Mouse (Mus musculus): ENCODE results near the gene Gabarapl1.
A peak's percentile ranks its signal among the peaks of the same experiment; 100 is the strongest.

The Gabarapl1 gene

DNA sequence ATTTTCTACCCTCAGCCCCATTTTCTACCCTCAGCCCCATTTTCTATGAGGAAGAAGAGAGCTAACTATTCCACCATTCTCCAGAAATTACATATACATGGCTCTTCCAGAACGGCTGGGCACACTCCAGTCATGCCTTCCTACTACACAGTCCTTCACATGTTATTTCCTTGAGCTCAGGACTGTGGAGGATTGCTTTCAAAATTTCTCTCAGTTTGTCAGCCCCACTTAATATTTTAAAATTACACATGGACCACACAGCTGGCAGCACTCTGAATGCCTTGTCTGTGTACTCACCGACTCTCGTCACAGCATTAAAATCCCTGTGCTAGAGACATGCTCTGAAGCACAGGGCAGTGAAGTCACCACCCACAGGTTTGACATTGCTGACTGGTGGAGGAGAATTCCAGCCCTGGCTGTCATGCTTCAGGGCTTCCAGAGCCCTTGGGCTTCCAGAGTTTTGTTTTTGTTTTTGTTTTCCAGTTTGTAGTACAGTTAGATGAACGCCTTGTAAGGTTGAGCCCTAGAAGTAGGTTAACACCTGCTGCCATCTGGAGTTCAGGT, 1.7 kb downstream of the Gabarapl1 start:
- peak; percentile 33 to 62 for DNase-seq (ENCODE audit: inconsistent age in 2 of 2, low spot score in 1 of 2)

DNA sequence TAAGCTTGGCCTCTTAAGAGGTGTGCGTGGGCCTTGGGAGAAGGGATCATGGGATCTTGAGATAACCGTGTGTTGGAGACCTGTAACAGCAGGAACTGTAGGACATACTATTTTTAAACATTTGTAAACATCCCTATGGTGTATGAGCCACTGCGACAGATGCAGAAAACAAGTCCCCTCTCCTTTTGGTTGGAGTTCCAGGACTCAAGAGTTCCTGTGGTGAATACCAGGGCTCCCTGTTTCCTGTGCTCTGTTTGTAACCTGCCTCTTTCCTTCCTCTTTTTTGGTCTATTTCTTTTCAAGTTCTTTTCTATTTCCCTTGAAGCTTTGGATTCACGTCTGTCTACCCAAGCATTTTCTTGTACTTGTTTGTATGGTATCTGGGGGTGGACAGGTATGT, 2.8 kb downstream of the Gabarapl1 start:
- peak in 1 of 2 experiments; percentile 38 for DNase-seq (ENCODE audit: inconsistent age in 2 of 2, low spot score in 1 of 2)

DNA sequence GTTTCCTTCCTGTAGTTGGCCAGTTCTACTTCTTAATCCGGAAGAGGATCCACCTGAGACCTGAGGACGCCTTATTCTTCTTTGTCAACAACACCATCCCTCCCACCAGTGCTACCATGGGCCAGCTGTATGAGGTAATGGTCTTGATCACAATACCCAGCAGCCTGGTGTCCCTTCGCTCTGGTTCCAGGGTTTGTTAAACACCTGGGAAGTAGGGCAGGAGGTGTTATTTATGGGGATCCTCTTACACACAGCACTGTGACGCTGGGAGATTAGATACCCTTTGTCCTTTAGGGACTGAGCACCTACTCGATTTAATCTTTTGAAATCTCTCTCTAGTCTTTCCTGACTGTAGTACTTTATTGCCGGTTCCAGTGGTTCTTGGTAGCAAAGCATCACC, 5.6 kb downstream of the Gabarapl1 start:
- no peak for DNase-seq (ENCODE audit: inconsistent age in 2 of 2, low spot score in 1 of 2)

DNA sequence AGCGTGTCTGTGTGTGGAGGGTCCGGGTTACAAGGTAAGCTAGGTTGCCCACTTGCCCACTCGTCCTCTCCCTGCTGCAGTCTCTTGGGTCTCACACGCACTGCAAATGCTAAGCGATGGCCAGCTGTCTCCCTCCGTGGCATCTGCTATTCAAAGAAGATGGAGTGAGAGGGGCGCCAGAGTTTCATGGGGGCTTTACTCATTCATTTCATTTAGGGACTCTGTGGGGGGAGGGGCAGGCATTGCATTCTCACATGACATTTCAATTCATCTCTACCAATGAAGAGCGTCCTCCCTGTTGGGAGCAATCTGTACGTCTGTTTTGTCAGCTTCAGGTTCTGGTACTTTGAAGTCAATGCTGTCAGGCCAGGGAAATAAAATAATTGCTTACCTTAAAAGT, 9.0 kb downstream of the Gabarapl1 start:
- peak in 1 of 2 experiments; percentile 39 for DNase-seq (ENCODE audit: inconsistent age in 2 of 2, low spot score in 1 of 2)

DNA sequence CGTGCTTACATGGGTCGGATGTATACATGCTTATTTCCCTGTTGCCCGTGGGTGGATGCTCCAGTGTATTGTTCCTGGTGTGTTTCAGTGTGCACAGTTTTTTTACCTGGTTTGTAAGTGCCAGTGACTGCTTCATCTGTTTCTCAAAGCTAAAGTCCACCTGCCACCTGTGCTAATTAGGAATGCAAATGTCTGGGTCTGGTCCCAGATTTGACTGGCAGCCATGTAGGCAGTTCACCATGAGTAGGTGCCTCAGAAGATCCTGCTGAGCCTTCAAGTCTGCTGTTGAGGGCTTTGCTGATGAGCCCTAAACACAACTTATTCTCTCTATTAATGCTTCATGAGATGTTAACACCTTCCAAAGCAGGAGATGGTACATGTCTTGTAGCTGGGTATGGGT, 9.6 kb downstream of the Gabarapl1 start:
- peak in 1 of 2 experiments; percentile 28 for DNase-seq (ENCODE audit: inconsistent age in 2 of 2, low spot score in 1 of 2)

DNA sequence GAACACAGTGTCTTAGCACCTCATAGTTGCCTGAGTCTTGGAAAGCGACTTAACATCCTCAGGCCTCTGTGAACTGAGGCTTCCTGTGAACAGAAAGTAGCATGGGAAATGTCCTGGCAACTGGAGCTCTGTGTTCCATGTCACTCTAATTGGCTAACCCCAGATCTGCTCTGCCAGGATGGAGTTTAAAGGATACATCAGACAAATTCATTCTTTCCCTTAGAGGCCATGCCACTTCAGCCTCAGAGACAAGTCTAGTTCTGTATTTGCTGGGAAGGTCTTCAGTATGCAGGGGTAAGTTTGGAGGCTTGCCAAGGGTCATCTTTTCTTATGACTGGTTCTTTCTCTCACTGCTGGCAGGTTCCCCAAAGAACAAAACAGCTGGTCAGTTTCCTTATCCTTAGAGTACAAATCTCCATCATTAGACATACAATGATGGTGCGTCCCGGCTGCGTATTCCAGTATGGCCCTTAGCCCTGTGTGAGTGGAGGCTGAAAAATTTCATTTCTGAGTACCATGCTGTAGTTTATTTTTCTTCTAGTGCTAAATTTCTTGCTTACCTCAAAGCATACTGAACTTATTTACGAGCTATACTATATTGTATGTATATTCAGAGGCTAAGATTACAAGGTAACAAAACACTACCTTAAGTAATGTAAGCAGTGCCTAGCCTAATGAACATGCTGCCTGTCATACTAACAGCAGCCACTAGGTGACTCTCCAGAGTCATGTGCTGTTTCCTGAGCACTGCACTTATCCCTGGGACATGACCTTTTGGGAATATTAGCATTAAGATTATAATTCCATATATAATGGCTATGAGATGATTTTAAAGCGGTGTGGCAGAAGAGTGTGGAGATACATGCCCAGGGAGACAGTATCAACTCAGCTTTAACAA, 11.0 kb downstream of the Gabarapl1 start:
- peak; percentile 56 to 88 for DNase-seq (ENCODE audit: inconsistent age in 2 of 2, low spot score in 1 of 2)

DNA sequence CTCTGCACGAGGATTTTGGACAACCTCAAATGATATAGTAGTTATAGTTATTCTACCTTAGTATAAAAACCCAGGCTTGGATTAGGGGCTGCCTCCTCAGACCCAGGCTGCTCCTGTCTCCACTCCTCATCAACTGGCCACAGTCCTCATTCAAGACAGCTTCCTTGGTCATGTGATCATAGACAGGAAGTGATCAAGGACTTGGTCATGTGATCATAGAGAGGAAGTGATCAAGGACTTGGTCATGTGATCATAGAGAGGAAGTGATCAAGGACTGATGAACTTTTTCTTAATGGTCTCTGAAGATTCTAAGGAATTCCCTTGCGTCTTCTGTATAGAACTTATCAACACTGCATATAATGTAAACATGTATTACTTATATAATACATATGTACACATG, 14.3 kb downstream of the Gabarapl1 start:
- DNase-seq (ENCODE audit: inconsistent age in 2 of 2, low spot score in 1 of 2): no peak

DNA sequence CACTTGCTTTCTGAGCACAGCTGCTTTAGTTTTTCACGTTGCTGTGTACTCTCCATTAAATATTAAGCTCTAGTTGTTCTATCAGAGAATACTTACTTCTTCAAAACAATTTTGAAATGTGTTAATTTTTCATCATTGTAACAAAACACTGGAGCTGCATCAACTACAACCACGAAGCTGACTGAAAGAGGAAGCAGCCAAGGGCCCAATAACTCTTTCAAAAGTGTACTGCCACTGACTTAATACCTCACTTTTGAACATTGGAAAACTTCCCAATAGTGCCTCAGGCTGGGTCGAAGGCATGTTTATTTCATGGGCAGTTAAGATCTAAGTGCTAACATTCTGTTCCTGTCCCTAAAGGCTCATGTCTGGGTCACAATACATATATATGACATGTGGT, 15.0 kb downstream of the Gabarapl1 start:
- DNase-seq (ENCODE audit: inconsistent age in 2 of 2, low spot score in 1 of 2): no peak

DNA sequence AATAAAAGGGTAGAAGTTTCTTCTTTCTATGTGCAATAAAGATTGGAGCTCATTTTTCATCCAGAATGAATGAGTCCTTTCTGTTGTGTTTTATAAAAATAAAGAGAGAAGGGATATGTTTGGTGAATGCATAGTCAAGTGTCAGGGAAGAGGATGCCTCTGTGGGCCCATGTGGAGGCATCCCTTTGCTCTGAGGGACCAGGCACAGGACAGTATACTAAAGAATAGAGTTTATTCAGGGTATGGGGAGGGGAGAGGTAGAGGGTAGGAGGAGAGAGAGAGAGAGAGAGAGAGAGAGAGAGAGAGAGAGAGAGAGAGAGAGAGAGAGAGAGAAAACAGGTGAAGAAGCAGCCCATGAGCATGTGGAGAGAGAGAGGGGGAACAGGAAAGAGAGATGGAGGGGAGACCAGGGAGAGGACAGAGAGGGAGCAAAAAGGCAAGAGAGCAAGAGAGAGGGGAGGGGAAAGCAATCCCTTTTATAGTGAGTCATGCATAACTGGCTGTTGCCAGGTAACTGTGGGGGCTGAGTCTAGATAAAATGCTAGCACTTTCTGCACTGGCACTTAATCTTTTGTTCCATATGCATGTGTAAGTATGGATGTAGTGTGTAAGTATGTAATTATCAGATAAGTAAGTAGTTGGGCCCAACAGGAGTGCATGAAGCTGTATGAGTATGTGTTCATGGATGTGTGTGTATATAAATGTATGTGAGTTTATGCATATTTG, 24.5 kb downstream of the Gabarapl1 start:
- no peak for DNase-seq (ENCODE audit: inconsistent age in 2 of 2, low spot score in 1 of 2)

DNA sequence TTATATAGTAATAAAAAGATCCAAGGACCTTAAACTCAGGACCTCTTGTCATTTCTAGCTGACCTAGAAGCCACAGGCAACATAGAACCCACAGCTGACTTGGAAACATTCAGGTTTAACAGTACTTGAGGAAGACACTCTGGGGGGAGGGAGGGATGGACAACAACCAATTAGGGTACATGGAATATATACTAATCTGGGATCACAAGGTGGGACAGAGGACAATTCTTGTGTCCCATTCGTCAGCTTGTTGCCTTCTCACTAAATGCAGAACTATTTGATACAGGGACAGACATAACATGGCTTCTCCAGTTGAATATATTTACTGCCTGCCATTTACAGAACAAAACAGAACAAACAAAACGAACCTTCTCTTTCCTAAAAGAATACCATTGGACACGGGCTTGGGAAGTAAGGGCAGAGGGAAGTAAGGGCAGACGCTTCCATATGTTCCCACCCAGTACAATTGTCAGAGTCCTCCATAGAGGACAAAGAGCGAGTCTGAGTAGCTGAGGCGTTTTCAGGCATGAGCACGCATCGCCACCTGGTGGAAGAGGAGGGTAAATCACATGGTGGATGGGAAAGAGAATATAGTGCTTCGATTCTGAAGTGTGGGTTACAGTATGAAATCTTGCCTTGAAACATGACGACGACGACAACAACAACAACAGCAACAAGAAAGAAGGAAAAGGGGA, 26.1 kb downstream of the Gabarapl1 start:
- peak; percentile 55 to 88 for DNase-seq (ENCODE audit: inconsistent age in 2 of 2, low spot score in 1 of 2)

DNA sequence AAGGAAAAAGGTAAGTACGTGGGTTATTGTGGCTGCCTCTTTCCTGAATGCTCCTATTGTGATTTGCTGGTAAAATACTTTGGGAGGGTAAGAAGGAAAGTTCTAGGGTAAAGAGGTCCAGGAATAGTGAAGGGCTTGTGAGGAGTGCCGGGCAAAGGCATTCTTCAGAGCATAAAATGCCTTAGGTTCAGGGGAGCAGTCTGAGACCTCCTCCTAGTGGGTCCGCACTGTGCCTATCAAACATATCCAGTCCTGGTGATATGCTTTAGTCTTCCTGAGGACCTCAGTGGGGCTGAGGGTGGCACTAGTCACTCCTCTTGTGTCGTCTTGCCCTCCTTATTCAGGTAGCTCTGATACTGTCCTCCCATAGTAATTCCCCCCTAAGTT, 26.7 kb downstream of the Gabarapl1 start:
- DNase-seq (ENCODE audit: inconsistent age in 2 of 2, low spot score in 1 of 2): no peak

DNA sequence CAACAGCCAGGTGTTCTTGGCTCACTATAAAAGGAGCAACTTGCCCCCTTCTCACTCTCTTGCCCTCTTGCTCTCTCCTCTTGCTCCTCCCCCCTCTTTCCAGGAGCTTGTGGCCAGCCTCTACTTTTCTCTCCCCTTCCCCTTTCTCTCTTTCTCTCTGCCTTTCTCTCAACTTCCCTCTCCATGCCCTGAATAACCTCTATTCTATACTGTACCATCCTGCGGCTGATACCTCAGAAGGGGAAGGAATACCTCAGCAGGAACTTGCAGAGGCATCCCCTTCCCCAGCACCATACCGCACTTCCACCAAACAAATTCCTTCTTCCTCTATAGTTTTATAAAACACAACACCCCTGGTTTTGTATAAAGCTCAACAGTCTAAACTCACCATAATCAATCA, 32.3 kb downstream of the Gabarapl1 start:
- DNase-seq (ENCODE audit: inconsistent age in 2 of 2, low spot score in 1 of 2): no peak

DNA sequence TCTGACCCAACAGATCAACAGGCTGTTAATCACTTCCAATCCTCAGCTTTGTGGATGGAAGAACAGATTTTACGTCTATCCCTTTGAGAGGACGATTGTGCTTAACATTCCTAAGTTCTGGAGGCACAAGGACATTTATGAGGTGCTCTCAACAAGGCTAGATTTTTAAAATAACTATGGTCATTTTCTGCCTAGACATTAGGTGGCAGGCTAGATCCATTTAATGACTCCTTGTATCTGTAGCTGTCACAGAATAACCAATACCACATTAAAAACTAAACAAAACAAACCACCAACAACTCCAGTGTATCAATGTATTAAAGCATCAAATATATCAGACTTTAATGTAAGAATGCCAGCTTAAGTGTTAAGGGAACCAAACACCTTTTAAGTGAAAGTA, 42.4 kb downstream of the Gabarapl1 start:
- peak in 1 of 2 experiments; percentile 64 for DNase-seq (ENCODE audit: inconsistent age in 2 of 2, low spot score in 1 of 2)

DNA sequence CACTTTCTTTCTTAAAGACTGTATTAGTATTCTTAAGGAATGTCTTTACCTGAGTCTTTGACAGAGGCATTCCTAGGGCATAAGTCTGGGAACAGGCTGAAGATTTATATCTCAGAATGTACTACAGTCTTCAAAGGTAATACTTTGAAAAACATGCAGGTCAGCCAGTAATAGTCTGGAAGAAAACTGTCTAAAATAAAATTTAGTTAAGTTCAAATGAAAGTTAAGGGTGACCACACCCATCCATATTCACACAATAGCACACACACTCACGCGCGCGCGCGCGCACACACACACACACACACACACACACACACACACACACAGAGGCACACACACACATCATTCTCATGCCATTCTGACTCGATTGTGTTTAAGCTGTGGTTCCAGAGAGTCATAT, 44.6 kb downstream of the Gabarapl1 start, which contains the start of gene Klre1:
Gene Klre1 (plus strand): TSS at position 301 of the 400 bp plus-strand sequence.
- no peak for DNase-seq (ENCODE audit: inconsistent age in 2 of 2, low spot score in 1 of 2)

DNA sequence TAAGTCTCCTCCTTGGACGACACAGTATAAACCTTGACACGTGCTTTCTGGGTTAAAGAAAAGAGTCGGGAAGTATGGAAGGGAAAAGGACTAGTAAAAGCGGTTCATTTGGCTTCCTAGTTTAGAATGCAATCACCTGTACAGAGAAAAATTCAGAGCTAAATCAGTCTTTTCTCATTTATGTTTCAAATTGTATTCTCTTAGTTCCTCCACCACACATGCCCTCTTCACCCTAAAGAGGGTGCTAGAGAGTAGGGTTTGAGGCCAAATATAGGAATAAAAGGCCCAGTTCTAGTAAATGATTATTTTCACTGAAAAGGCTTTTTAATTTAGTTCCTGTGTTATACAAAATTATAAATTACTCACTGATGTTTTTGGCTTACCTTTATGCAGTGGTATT, 48.3 kb downstream of the Gabarapl1 start:
- DNase-seq (ENCODE audit: inconsistent age in 2 of 2, low spot score in 1 of 2): peak in 1 of 2 experiments; percentile 46

DNA sequence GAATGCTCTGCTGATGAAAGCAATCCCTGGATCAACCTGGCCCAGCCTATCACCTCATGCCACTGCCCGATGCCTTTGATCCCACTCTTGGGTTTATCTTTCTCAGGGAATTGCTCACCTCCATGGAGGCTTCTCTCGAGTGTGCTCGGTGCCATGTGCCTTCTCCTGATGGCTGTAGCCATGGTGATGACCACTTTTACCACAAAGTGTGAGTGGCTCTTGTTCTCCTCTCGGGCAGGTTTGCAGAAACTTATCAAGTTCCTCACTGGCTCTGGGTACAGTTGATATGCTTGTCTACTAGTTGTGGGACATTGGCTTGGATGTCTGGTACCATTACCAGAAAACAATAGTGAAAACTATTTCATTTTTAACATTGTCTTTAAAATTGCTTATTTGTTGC, 48.9 kb downstream of the Gabarapl1 start:
- no peak for DNase-seq (ENCODE audit: inconsistent age in 2 of 2, low spot score in 1 of 2)

DNA sequence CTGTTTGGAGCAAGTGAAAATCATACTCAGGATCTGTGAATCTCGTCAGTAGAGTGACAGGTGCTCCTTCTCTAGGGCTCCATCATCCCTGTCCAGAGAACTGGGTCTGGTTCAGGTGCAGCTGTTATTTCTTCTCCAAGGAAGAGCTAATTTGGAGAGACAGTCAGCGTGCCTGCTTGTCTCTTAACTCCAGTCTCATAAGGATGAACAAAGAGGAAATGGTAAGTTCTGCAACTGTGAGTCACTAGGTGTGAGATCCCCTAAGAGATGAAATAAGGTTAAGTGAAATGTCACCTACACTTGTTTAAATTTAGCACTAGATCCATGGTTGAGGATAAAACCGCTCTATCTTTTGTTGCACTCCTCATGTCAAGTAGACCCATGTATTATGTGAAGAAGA, 50.1 kb downstream of the Gabarapl1 start:
- DNase-seq (ENCODE audit: inconsistent age in 2 of 2, low spot score in 1 of 2): no peak

DNA sequence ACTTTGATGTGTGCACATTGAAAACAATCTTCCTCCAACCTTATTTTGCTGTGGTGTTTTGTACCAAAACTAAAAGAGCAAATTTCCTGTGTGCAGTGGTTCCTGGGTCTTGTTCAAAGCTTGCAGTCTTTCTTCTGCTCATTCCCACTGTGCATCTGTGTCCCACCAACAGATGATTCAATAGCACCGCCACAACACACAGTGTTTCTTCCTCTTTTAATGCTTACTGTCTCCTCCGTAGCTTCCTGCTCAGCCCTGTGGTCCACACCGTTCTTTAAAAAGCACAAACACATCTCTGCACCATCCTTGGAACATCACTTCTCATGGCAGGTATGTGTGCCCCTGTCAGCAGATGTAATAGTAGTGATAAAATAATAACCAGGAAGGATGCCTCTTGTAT, 58.5 kb downstream of the Gabarapl1 start, which contains the start of gene Klrd1:
Gene Klrd1 (plus strand): TSS at position 275 of the 400 bp plus-strand sequence.
- DNase-seq (ENCODE audit: inconsistent age in 2 of 2, low spot score in 1 of 2): no peak

Measured in adrenal gland, adult (tissue).